Mouse (Mus musculus) liver, adult 2 months (tissue): ENCODE results near the gene Sart3.

Experiments
- CTCF ChIP-seq: fragments of 200-500 bp; IDR thresholded peaks from 2 replicates; pipeline ENCODE4 v1.5.1; 2011; ENCODE audit warnings: low read depth, low read length, control low read depth
- POLR2A ChIP-seq: fragments of 200-500 bp; IDR thresholded peaks from 2 replicates; pipeline ENCODE4 v1.6.1; 2011; ENCODE audit warnings: low read length, control low read depth; ENCODE audit not compliant: insufficient read depth; ENCODE audit errors: extremely low read depth

DNA sequence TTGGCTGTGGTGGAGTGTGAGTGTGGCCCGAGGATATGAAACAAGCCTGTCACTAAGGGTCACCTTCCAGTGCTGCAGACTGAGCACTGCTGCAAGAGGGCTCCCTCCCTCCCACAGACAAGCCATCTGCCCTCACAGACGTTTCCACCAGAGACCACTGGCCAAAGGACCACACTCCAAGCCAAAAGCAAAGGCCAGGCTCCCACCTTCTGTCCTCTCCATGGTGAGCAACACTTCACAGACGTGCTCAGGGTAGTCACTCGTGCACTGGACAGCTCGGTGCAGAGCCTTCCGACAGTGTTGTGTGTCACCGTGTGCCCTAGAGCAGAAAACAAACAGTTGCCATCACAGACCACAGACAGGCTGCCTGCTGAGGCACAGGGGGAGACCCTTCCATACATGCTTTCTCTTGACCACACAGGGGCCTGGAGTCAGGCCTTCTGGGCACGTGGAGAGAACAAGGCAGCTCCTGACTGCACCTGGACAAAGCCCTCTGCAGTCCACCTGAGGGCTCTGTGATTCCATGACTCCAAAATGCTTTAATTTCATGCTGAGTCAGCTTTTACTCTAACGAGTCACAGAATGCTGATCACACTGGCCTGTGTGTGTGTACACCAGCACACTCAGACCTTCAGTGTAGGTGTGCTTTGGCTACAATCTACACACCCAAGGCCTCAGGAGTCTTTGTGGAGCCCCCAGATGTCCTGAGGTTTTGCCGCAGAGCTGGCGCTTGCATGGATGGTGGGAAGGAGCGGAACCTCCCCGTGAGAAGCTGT, 23.6 kb downstream of the Sart3 start:
- no peak for TF ChIP-seq CTCF
- no peak for TF ChIP-seq POLR2A
